In the genomic region with DNA sequence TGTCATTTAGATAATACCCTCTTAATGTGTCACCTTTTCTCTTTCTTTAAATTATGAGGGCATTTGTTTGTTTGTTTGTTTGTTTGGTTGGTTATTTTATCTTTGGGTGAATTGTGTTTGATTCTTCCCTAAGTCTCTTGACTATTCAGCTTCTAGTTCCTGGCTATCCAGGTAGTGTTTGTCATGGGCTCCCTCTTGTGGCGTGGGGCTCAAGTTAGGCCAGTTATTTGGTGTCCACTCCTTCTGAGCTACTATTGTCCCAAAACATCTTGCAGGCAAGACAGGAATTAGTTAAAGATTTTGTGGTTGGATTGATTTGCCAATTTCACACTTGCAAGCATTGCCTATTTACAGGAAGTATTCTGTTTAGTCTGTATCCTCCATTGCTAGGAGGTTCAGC, we compare ENCODE assay signal across 10 mouse cellular contexts.
A peak's percentile ranks its signal among the peaks of the same experiment; 100 is the strongest.
DNase-seq lines count a peak whose midpoint lies in the region; ATAC-seq lines count a peak whose summit lies in the region.
"Had no signal": no experiment of that assay in that cellular context is flagged by ENCODE, and none has a peak within 500 bp of the region (broad histone marks: within the 10 kb centered on the region; RNA-seq: fewer than 3 reads in every experiment).

No protein-coding gene starts in this region.

- H3K4me2 ChIP-seq in liver, embryonic 12.5 days = no peak overlapping the region
- H3K4me2 ChIP-seq: embryonic facial prominence, embryonic 15.5 days; limb, embryonic 12.5 days had no signal

- no peaks in the 10 kb centered on the region for H3K4me1 ChIP-seq in liver, embryonic 12.5 days
- H3K4me1 ChIP-seq: embryonic facial prominence, embryonic 15.5 days; limb, embryonic 12.5 days had no signal

- H3K4me3 ChIP-seq in liver, embryonic 12.5 days = no peak overlapping the region
- H3K4me3 ChIP-seq: embryonic facial prominence, embryonic 15.5 days; limb, embryonic 12.5 days had no signal

- WGBS in liver, embryonic 12.5 days (ENCODE audit: insufficient replicate concordance) = 40% methylated on average over 1 of the region's 1 CpGs

- peak; percentile 0 to 8 for DNase-seq in adrenal gland, postnatal 36 days
- no peak for DNase-seq in adrenal gland, postnatal 4 days (ENCODE audit: low spot score in 2 of 2)
- peak; percentile 3 for DNase-seq in liver
- peak; percentile 35 for DNase-seq in embryo, embryonic 10.5 days (ENCODE audit: low spot score)
- DNase-seq in left cerebral cortex, adult 11 months (ENCODE audit: low spot score) = peak; percentile 39
- DNase-seq in urinary bladder, adult 18-20 months (ENCODE audit: low spot score in 2 of 2) = no peak
- DNase-seq in thymus, postnatal 0 days (ENCODE audit: low spot score) = no peak

- H3K27ac ChIP-seq in liver, embryonic 12.5 days = no peak overlapping the region
- H3K27ac ChIP-seq: embryonic facial prominence, embryonic 15.5 days; limb, embryonic 12.5 days had no signal

- no peak overlapping the region for H3K9ac ChIP-seq in liver, embryonic 12.5 days
- H3K9ac ChIP-seq: embryonic facial prominence, embryonic 15.5 days; limb, embryonic 12.5 days had no signal

- ATAC-seq in liver, embryonic 12.5 days = no peak

- H3K9me3 ChIP-seq in liver, embryonic 12.5 days (replicated peaks) = no peaks in the 10 kb centered on the region
- H3K9me3 ChIP-seq: embryonic facial prominence, embryonic 15.5 days; limb, embryonic 12.5 days had no signal

- no peaks in the 10 kb centered on the region for H3K27me3 ChIP-seq in liver, embryonic 12.5 days (replicated peaks)
- H3K27me3 ChIP-seq: embryonic facial prominence, embryonic 15.5 days; limb, embryonic 12.5 days had no signal

- no peaks in the 10 kb centered on the region for H3K36me3 ChIP-seq in liver, embryonic 12.5 days
- H3K36me3 ChIP-seq: embryonic facial prominence, embryonic 15.5 days; limb, embryonic 12.5 days had no signal

Comparison
In these comparisons a context has a peak if more than half of its experiments do, and no peak if none do; other contexts are left out.
1. DNase-seq: peak in adrenal gland, postnatal 36 days (2 of 2), liver (single experiment), embryo, embryonic 10.5 days (single experiment) and left cerebral cortex, adult 11 months (single experiment); none in adrenal gland, postnatal 4 days (0 of 2), urinary bladder, adult 18-20 months (0 of 2) and thymus, postnatal 0 days (single experiment).